Mouse (Mus musculus): ENCODE results near the gene Gm7168.
"Not testable (repeated sequence)": the region's sequence is repeated elsewhere in the genome, so short reads cannot be mapped to it uniquely, and the experiment has no call there.

Gene Gm7168

GRCm38 (mm10) chr17:13948073-13948472 is at the start of gene Gm7168:
Gm7168 (plus strand) TSS chr17:13948373.
- DNase-seq (ENCODE audit: low read depth, low spot score), result not testable (repeated sequence)

- DNase-seq (ENCODE audit: low read depth, low spot score), result no peak
Measured at GRCm38 (mm10) chr17:13898838-13899237, 49.3 kb upstream of the Gm7168 start.

GRCm38 (mm10) chr17:13899241-13899640 is 48.9 kb upstream of the Gm7168 start:
- no peak for DNase-seq (ENCODE audit: low read depth, low spot score)

DNA sequence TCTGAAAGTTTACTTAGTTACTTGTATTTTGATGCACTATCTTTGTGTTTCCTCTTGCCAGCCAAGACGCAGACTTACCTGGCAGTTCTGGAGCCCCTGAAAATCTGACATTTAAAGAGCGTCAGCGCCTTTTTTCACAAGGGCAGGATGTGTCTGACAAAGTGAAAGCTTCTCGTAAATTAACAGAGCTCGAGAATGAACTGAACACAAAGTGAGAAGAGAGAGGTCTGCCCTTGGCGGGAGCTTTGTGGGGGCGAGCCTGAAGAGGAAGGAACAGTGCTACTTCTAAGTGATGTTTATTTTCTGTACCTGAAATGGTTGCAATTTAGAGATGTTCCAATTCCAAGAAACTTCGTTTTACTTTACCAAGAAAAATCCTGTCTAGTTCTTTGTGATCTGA is 44.4 kb upstream of the Gm7168 start:
- no peak for DNase-seq (ENCODE audit: low read depth, low spot score)

DNA sequence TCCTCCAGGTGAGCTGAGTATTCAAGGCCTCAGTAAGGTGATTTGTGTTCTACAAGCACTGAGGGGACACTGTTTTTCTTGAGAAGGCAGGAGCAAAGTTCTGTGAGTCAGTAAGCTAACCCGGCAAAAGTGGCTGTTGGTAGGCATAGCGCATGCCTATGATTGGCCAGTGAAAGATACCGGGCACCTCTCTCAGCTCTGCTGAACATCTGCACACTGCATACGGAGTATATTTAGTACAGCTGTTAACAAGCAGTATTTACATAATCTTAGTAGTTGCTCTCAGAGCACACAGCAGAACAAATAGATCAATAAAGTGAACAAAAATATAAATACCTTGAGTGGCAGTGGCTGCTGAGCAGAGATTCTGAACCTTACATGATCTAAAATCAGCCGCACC is 41.1 kb upstream of the Gm7168 start:
- DNase-seq (ENCODE audit: low read depth, low spot score), result no peak

GRCm38 (mm10) chr17:13907681-13908080 is 40.5 kb upstream of the Gm7168 start:
- no peak for DNase-seq (ENCODE audit: low read depth, low spot score)

DNA sequence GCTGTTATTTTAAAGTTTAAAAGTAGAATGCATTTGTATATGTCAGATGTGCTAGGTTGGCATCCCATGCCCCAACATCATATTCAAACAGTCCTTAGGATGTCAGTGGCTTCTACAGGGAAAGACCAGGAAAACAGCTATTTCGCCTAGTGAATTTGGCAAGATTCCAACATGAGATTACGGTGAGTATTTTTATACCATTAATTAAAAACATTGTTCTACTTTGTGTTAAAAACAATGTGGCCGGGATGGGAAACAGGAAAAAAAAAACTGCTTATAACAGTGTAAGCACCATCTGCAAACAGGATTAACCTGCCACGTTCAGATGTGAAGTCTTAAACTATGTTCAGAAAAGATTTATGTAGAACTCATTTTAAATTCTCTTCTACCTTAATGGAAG is 34.2 kb upstream of the Gm7168 start:
- DNase-seq (ENCODE audit: low read depth, low spot score), result no peak

DNA sequence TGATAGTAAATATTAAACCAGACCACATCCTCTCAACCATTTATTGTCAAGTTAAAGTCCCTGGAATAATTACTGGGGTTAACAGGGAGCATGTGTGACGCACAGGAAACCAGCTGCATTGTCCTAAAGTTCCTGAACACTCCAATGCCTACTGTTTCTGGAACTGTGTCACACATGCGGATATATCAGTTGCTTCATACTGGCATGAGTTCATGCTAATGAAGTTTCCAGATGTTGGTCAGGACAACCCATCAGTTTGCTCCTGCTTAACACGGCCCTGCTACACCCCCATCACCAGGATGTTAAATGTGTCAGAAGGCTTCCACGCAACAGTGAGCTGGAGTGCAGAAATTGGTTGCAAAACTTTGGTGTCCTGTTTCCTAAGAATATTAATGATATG is 33.6 kb upstream of the Gm7168 start:
- no peak for DNase-seq (ENCODE audit: low read depth, low spot score)

GRCm38 (mm10) chr17:13920771-13921170 is 27.4 kb upstream of the Gm7168 start:
- no peak for DNase-seq (ENCODE audit: low read depth, low spot score)

- DNase-seq (ENCODE audit: low read depth, low spot score), result peak; percentile 39
Measured at GRCm38 (mm10) chr17:13923418-13923817, 24.8 kb upstream of the Gm7168 start.

- peak; percentile 66 for DNase-seq (ENCODE audit: low read depth, low spot score)
Measured at GRCm38 (mm10) chr17:13924588-13924987, 23.6 kb upstream of the Gm7168 start.

DNA sequence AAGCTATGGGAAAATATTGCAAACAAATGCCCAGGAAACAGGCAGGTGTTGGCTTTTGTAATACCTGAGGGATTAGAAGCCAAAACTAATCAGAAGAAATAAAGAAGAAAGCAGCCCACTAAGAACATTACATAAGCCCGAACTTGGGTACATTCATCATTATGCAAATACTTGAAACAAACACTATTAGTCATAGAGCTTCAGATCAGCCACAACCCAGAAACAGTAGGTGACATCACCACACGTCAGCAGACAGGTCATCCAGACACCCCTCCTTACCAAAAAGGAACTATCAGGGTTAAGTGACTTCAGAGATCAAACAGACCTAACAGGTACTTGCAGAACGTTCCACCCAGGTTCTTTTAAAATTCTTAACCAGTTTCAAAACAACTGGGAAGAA is 22.2 kb upstream of the Gm7168 start:
- DNase-seq (ENCODE audit: low read depth, low spot score), result peak; percentile 54

GRCm38 (mm10) chr17:13930421-13930820 is 17.8 kb upstream of the Gm7168 start:
- no peak for DNase-seq (ENCODE audit: low read depth, low spot score)

- not testable (repeated sequence) for DNase-seq (ENCODE audit: low read depth, low spot score)
Measured at GRCm38 (mm10) chr17:13935364-13935763, 12.8 kb upstream of the Gm7168 start.

DNA sequence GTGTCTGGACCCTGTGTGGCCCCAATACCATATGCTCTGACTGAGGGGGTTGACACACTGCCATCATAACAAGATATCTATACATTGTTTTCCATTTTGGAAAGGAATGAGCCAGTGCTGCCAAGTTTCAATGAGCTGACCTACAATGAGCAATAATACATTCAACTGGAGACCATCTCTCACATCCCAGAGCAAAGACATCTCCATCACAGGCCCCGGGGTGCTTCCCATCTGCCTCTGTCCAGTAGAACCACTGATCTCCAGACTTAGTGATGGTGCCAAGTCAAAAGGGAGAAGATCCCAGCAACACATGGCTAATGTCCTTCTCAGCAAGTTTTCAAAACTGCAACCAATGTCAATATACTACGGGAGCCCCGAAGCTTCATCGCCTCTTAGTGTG is 10.4 kb upstream of the Gm7168 start:
- DNase-seq (ENCODE audit: low read depth, low spot score), result no peak

DNA sequence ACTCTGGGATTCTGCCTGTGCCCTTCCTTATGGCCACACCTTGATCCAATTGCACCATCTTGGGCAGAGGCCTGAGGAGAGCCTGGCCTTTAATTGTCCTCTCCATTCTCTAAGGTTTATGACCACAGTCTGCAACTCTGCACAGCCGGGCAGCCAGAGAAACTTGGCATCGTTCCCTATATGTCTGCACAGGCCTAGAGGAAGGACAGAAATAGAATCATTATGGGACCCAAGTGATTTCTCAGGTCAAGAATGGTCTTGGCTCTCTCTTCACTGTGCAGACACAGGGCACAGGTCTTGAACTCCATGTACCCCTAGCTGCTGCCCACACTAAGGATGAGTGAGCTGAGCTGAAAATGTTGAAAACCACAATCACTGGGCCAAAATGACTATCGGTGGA is 9.5 kb upstream of the Gm7168 start:
- peak; percentile 24 for DNase-seq (ENCODE audit: low read depth, low spot score)

GRCm38 (mm10) chr17:13939231-13939630 is 8.9 kb upstream of the Gm7168 start:
- not testable (repeated sequence) for DNase-seq (ENCODE audit: low read depth, low spot score)

DNA sequence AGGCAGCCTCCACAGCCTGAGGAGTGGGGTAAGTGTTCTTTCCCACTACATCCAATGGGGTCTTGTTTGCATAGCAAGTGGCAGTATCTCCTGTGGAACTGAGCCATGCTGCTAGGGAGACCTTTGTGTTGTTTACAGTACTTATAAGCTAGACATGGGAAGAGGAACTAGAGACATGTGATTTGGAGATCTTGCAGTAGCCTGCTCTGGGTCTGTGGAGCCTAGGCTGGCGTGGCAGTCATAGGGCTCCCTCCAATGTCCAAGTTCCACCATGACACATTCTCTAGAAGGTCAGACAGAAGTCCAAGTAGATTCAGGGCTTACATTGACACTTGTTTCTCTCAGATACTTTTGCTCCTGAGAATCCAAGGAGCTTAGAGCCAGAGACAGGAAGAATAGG is 7.7 kb upstream of the Gm7168 start:
- DNase-seq (ENCODE audit: low read depth, low spot score), result no peak

GRCm38 (mm10) chr17:13951570-13951969 is 3.4 kb downstream of the Gm7168 start:
- not testable (repeated sequence) for DNase-seq (ENCODE audit: low read depth, low spot score)

- not testable (repeated sequence) for DNase-seq (ENCODE audit: low read depth, low spot score)
Measured at GRCm38 (mm10) chr17:13958129-13958528, 10.0 kb downstream of the Gm7168 start.

GRCm38 (mm10) chr17:13962245-13962644 is 14.1 kb downstream of the Gm7168 start:
- not testable (repeated sequence) for DNase-seq (ENCODE audit: low read depth, low spot score)

- peak; percentile 6 for DNase-seq (ENCODE audit: low read depth, low spot score)
Measured at GRCm38 (mm10) chr17:13965048-13965447, 16.9 kb downstream of the Gm7168 start.

- DNase-seq (ENCODE audit: low read depth, low spot score), result not testable (repeated sequence)
Measured at GRCm38 (mm10) chr17:13969917-13970316, 21.7 kb downstream of the Gm7168 start.

DNA sequence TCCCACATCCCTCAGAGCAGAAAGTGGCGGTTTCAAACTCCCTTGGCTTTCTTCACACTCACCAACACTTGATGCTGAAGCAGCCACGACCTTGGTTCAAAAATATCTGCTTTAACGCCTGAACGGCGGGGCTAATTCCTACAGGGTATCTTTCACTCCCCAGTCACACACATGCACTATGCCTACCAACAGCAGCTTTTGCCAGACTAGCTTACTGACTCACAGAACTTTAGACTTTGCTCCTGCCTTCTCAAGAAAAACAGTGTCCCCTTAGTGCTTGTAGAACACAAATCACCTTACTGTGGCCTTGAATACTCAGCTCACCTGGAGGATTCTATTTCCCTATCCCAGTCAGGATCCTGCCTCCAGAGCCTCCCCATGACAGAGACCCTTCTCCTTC is 22.6 kb downstream of the Gm7168 start:
- not testable (repeated sequence) for DNase-seq (ENCODE audit: low read depth, low spot score)
